Mouse (Mus musculus): ENCODE data around the gene Bckdha. TPM values are rescaled to one million over a fixed set of nuclear protein-coding genes. Genes with fewer than 3 reads are reported as not detected.

Bckdha gene
- total and polyA plus RNA-seq, 3 experiments, result 6.0 to 44.1 (median 20.4) TPM

GRCm38 (mm10) chr7:25689603-25690021 is 30.8 kb upstream of the Bckdha start:
- TF ChIP-seq POLR2AphosphoS5 (IDR thresholded peaks at IDR 0.05; ENCODE audit: insufficient replicate concordance, low read depth, low read length) (no peak), GATA1 (IDR thresholded peaks at IDR 0.05; ENCODE audit: borderline replicate concordance, low read length) (no peak), CTCF (IDR thresholded peaks at IDR 0.05; ENCODE audit: low read depth, low read length) (no peak), GATA2 (IDR thresholded peaks at IDR 0.05; ENCODE audit: borderline replicate concordance, low read depth, low read length) (no peak), TAL1 (conservative IDR thresholded peaks at IDR 0.05; ENCODE audit: low read depth, low read length) (no peak)
- DNase-seq (ENCODE audit: low spot score), result no peak
- Histone ChIP-seq H3K27me3 (ENCODE audit: insufficient read depth, low read length) (no peaks in the 10 kb centered on the region), H3K4me3 (ENCODE audit: low read depth, low read length) (peak overlapping the region; percentile 95), H3K4me1 (ENCODE audit: insufficient read depth, low read depth, low read length) (peaks cover 66% of the 10 kb centered on the region), H3K9me3 (replicated peaks) (no peaks in the 10 kb centered on the region), H3K36me3 (replicated peaks) (peaks cover 75% of the 10 kb centered on the region)
- ATAC-seq (ENCODE audit: extremely low read depth, insufficient number of reproducible peaks, low FRiP score, poor library complexity, severe bottlenecking), result peak; percentile 15; the same call in 1 of the 2 replicates

- no peaks in the 10 kb centered on the region for H3K9me3 ChIP-seq (replicated peaks)
- ATAC-seq (ENCODE audit: extremely low read depth, insufficient number of reproducible peaks, low FRiP score, poor library complexity, severe bottlenecking) (peak; percentile 77), DNase-seq (ENCODE audit: low spot score) (peak; percentile 84)
- TF ChIP-seq POLR2AphosphoS5 (IDR thresholded peaks at IDR 0.05; ENCODE audit: insufficient replicate concordance, low read depth, low read length) (no peak), GATA1 (IDR thresholded peaks at IDR 0.05; ENCODE audit: borderline replicate concordance, low read length) (no peak), TAL1 (conservative IDR thresholded peaks at IDR 0.05; ENCODE audit: low read depth, low read length) (no peak), GATA2 (IDR thresholded peaks at IDR 0.05; ENCODE audit: borderline replicate concordance, low read depth, low read length) (no peak), CTCF (IDR thresholded peaks at IDR 0.05; ENCODE audit: low read depth, low read length) (no peak)
- H3K36me3 ChIP-seq (replicated peaks), result peaks cover 74% of the 10 kb centered on the region
- H3K4me3 ChIP-seq (ENCODE audit: low read depth, low read length), result peak overlapping the region; percentile 95
- peaks cover 67% of the 10 kb centered on the region for H3K4me1 ChIP-seq (ENCODE audit: insufficient read depth, low read depth, low read length)
- H3K27me3 ChIP-seq (ENCODE audit: insufficient read depth, low read length), result no peaks in the 10 kb centered on the region
Observed at GRCm38 (mm10) chr7:25688810-25689586, 30.2 kb upstream of the Bckdha start.

- Histone ChIP-seq H3K27me3 (ENCODE audit: insufficient read depth, low read length) (no peaks in the 10 kb centered on the region), H3K36me3 (replicated peaks) (peaks cover 70% of the 10 kb centered on the region), H3K9me3 (replicated peaks) (no peaks in the 10 kb centered on the region), H3K4me1 (ENCODE audit: insufficient read depth, low read depth, low read length) (peaks cover 68% of the 10 kb centered on the region), H3K4me3 (ENCODE audit: low read depth, low read length) (peak overlapping the region; percentile 95)
- ATAC-seq (ENCODE audit: extremely low read depth, insufficient number of reproducible peaks, low FRiP score, poor library complexity, severe bottlenecking), result no peak
- TF ChIP-seq GATA2 (IDR thresholded peaks at IDR 0.05; ENCODE audit: borderline replicate concordance, low read depth, low read length) (no peak), CTCF (IDR thresholded peaks at IDR 0.05; ENCODE audit: low read depth, low read length) (peak; percentile 41; the same call in 1 of the 2 replicates), TAL1 (conservative IDR thresholded peaks at IDR 0.05; ENCODE audit: low read depth, low read length) (no peak)
- DNase-seq (ENCODE audit: low spot score), result peak; percentile 77
Observed at GRCm38 (mm10) chr7:25687811-25688401, 29.1 kb upstream of the Bckdha start.

- peaks cover 70% of the 10 kb centered on the region for H3K4me1 ChIP-seq (ENCODE audit: insufficient read depth, low read depth, low read length)
- H3K27me3 ChIP-seq (ENCODE audit: insufficient read depth, low read length), result no peaks in the 10 kb centered on the region
- H3K36me3 ChIP-seq (replicated peaks), result peaks cover 70% of the 10 kb centered on the region
- TF ChIP-seq CTCF (IDR thresholded peaks at IDR 0.05; ENCODE audit: low read depth, low read length) (0 out of 2 replicates have a peak, but pooled peaks have one; percentile 19), GATA1 (IDR thresholded peaks at IDR 0.05; ENCODE audit: borderline replicate concordance, low read length) (no peak)
- no peaks in the 10 kb centered on the region for H3K9me3 ChIP-seq (replicated peaks)
- ATAC-seq (ENCODE audit: extremely low read depth, insufficient number of reproducible peaks, low FRiP score, poor library complexity, severe bottlenecking) (no peak), DNase-seq (ENCODE audit: low spot score) (peak; percentile 91)
- H3K4me3 ChIP-seq (ENCODE audit: low read depth, low read length), result peak within 1 kb of the TSS; percentile 95
Observed at GRCm38 (mm10) chr7:25686680-25687531, 28.1 kb upstream of the Bckdha start, which contains the start of gene Tgfb1. Gene Tgfb1 (plus strand): TSS chr7:25687002.

- DNase-seq (ENCODE audit: low spot score), result no peak
- H3K9me3 ChIP-seq (replicated peaks), result no peaks in the 10 kb centered on the region
- peak overlapping the region; percentile 95 for H3K4me3 ChIP-seq (ENCODE audit: low read depth, low read length)
- H3K27me3 ChIP-seq (ENCODE audit: insufficient read depth, low read length), result no peaks in the 10 kb centered on the region
- H3K36me3 ChIP-seq (replicated peaks), result peaks cover 65% of the 10 kb centered on the region
- ATAC-seq (ENCODE audit: extremely low read depth, insufficient number of reproducible peaks, low FRiP score, poor library complexity, severe bottlenecking), result no peak
- H3K4me1 ChIP-seq (ENCODE audit: insufficient read depth, low read depth, low read length), result peaks cover 70% of the 10 kb centered on the region
- no peak for TF ChIP-seq CTCF (IDR thresholded peaks at IDR 0.05; ENCODE audit: low read depth, low read length)
- peak; percentile 65; the same call in 1 of the 2 replicates for TF ChIP-seq POLR2AphosphoS5 (IDR thresholded peaks at IDR 0.05; ENCODE audit: insufficient replicate concordance, low read depth, low read length)
- no peak for TF ChIP-seq GATA2 (IDR thresholded peaks at IDR 0.05; ENCODE audit: borderline replicate concordance, low read depth, low read length)
Observed at GRCm38 (mm10) chr7:25685926-25686470, 27.2 kb upstream of the Bckdha start.

- Histone ChIP-seq H3K27me3 (ENCODE audit: insufficient read depth, low read length) (no peaks in the 10 kb centered on the region), H3K4me1 (ENCODE audit: insufficient read depth, low read depth, low read length) (peaks cover 62% of the 10 kb centered on the region), H3K9me3 (replicated peaks) (no peaks in the 10 kb centered on the region), H3K36me3 (replicated peaks) (peaks cover 54% of the 10 kb centered on the region), H3K4me3 (ENCODE audit: low read depth, low read length) (no peak overlapping the region; the same call in 1 of the 2 replicates)
- DNase-seq (ENCODE audit: low spot score) (no peak), ATAC-seq (ENCODE audit: extremely low read depth, insufficient number of reproducible peaks, low FRiP score, poor library complexity, severe bottlenecking) (no peak)
- TF ChIP-seq POLR2AphosphoS5 (IDR thresholded peaks at IDR 0.05; ENCODE audit: insufficient replicate concordance, low read depth, low read length), result no peak
- TF ChIP-seq GATA2 (IDR thresholded peaks at IDR 0.05; ENCODE audit: borderline replicate concordance, low read depth, low read length), result no peak
- TF ChIP-seq CTCF (IDR thresholded peaks at IDR 0.05; ENCODE audit: low read depth, low read length), result no peak
- TF ChIP-seq GATA1 (IDR thresholded peaks at IDR 0.05; ENCODE audit: borderline replicate concordance, low read length), result no peak
- TF ChIP-seq TAL1 (conservative IDR thresholded peaks at IDR 0.05; ENCODE audit: low read depth, low read length), result no peak
Observed at GRCm38 (mm10) chr7:25684659-25685058, 25.9 kb upstream of the Bckdha start.

Data from G1E (cell line).